Mouse (Mus musculus) bone marrow, adult 2 months (tissue): Measurements from ENCODE around the gene Ramp3.

ENCODE experiments used
- CTCF ChIP-seq: fragments of 200-500 bp; IDR thresholded peaks from 2 replicates; pipeline ENCODE4 v1.5.1; 2011; ENCODE audit warnings: low read length, control low read depth; ENCODE audit not compliant: control insufficient read depth, insufficient read depth
- POLR2A ChIP-seq: fragments of 200-500 bp; IDR thresholded peaks from 2 replicates; pipeline ENCODE4 v1.6.1; 2011; ENCODE audit warnings: low read depth, mild to moderate bottlenecking, control low read depth, low read length, borderline replicate concordance; ENCODE audit not compliant: control insufficient read depth

- TF ChIP-seq POLR2A = no peak
- peak; percentile 20; the same call in 1 of the 2 replicates for TF ChIP-seq CTCF
Measured at GRCm38 (mm10) chr11:6636150-6636549, 22.2 kb upstream of the Ramp3 start.
